Mouse (Mus musculus) ES-E14 (cell line): Measurements from ENCODE around the gene Wnt3a. TPM values are rescaled to one million over a fixed set of nuclear protein-coding genes. Genes with fewer than 3 reads are reported as not detected.
A peak's percentile ranks its signal among the peaks of the same experiment; 100 is the strongest.

Source experiments
- DNase-seq: peaks from one replicate; pipeline ENCODE4 v3.0.0-alpha.2; 2013; ENCODE audit warnings: low read depth, low spot score
- H3K27ac ChIP-seq: 2 replicates; pipeline ENCODE4 v1.5.1; 2012; ENCODE audit warnings: low read depth, mild to moderate bottlenecking, low read length, moderate library complexity, mixed read lengths; ENCODE audit not compliant: poor library complexity, insufficient read depth, severe bottlenecking
- H3K36me3 ChIP-seq: 2 replicates; pipeline ENCODE4 v1.6.1; 2012; ENCODE audit warnings: mild to moderate bottlenecking, low read length, moderate library complexity, mixed read lengths; ENCODE audit not compliant: control insufficient read depth, poor library complexity, insufficient read depth, severe bottlenecking
- H3K4me1 ChIP-seq, 2 experiments: fragments of 150-350 bp in 1 of 2; sonication (generic) in 1 of 2; 2 replicates each; pipeline ENCODE4 v1.6.1; 2012; ENCODE audit warnings: low read length in 2 of 2, mild to moderate bottlenecking in 1 of 2, mixed read lengths in 1 of 2; ENCODE audit not compliant: control insufficient read depth in 2 of 2, insufficient read depth in 2 of 2, poor library complexity in 1 of 2
- H3K4me3 ChIP-seq, 2 experiments: fragments of 150-350 bp in 1 of 2; sonication (generic) in 1 of 2; 2 replicates each; pipeline ENCODE4 v1.5.1; 2012; ENCODE audit warnings: low read length in 2 of 2, low read depth in 1 of 2, mild to moderate bottlenecking in 1 of 2, mixed read lengths in 1 of 2; ENCODE audit not compliant: insufficient read depth in 1 of 2, poor library complexity in 1 of 2, severe bottlenecking in 1 of 2
- H3K9ac ChIP-seq: 2 replicates; pipeline ENCODE4 v1.6.1; 2012; ENCODE audit warnings: low read depth, mild to moderate bottlenecking, low read length, mixed read lengths; ENCODE audit not compliant: poor library complexity, insufficient read depth, severe bottlenecking
- H3K9me3 ChIP-seq: fragments of 150-350 bp; sonication (generic); 2 replicates; pipeline ENCODE4 v1.6.1; 2012; ENCODE audit warnings: low read depth, mild to moderate bottlenecking, low read length; ENCODE audit not compliant: control insufficient read depth, insufficient read depth
- CHD2 ChIP-seq: IDR thresholded peaks from 2 replicates; pipeline ENCODE4 v1.6.1; 2014; ENCODE audit warnings: mild to moderate bottlenecking, low read depth, low read length, inconsistent platforms
- HCFC1 ChIP-seq: IDR thresholded peaks from 2 replicates; pipeline ENCODE4 v1.6.1; 2012; ENCODE audit warnings: low read length, inconsistent platforms, borderline replicate concordance; ENCODE audit not compliant: insufficient read depth
- MAFK ChIP-seq: IDR thresholded peaks from 2 replicates; pipeline ENCODE4 v1.6.1; 2014; ENCODE audit warnings: mild to moderate bottlenecking, low read depth, low read length, inconsistent platforms; ENCODE audit not compliant: insufficient read depth
- ZC3H11A ChIP-seq: IDR thresholded peaks from 2 replicates; pipeline ENCODE4 v1.6.1; 2012; ENCODE audit warnings: low read depth, mild to moderate bottlenecking, inconsistent platforms, low read length, borderline replicate concordance
- ZNF384 ChIP-seq: IDR thresholded peaks from 2 replicates; pipeline ENCODE4 v1.6.1; 2012; ENCODE audit warnings: low read depth, low read length, inconsistent platforms
- in situ Hi-C, 2 experiments: fragments of 600-800 bp; cut with MboI; formaldehyde crosslinking; loops; one replicate each; pipeline ENCODE4 v1.15.1; 2025; ENCODE audit warnings: low sequenced_read_pairs in 2 of 2, inconsistent platforms in 1 of 2; ENCODE audit not compliant: unreplicated experiment in 2 of 2
- total RNA-seq: library from RNA; depleted of rRNA; stranded (reverse); fragments of 300-350 nt; gene quantifications from 2 replicates; pipeline ENCODE4 v1.2.3, GENCODE M21; 2012; rRNA removed

The Wnt3a gene
- total RNA-seq, 1 experiment: 0.85 TPM

DNA sequence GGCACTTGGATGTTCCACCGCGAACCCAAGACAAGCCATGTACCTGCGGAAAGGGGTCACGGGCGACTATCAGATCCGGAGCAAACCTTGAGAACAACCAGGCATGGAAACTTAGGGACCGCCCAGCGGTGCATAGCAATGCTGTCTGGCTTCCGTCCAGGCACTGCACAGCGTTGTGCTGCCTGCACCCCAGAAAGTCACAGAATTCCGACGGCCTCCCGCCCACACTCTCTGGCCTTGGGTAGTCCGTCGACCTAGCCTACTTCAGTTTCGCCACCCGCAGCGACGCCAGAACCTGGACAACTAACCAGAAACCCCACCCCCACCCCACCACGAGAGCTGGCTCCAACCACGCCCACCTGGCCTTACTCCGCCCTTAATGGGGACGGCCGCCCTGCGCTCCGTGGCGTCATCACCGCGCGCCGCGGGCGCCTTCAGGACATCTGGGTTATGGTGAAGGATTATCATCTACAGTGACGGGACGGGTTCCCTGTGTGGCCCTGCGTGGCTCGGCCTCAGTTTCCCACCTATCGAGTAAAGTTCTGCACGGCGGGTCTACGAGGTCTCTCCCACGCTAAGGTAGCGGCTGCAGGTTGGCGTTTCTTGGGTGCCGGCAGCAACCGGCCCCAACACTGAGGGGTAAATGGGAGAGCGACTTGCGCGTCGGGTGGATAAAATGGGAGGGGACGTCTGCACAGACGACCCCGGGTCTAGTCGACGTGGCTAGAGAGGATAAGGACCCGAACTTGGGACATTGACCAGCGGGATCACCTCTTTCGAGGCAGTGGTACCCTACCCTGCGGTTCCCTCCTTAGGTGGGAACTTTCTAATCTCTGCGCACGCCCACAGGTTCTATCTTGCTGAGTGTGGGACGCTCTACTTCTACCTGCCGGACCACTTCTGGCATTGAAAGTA lies 88.2 kb downstream of the Wnt3a start, which contains the start of gene Mrpl55:
TSS of gene Mrpl55 (plus strand) at position 406 of the 915 bp plus-strand sequence.
- Histone ChIP-seq H3K4me1 (peaks cover 0 to 2% of the 10 kb centered on the region in 2 experiments; a peak in 1 of 4 replicates), H3K27ac (no peak within 1 kb of the TSS), H3K4me3 (peak within 1 kb of the TSS; percentile 67 to 84), H3K36me3 (peaks cover 10% of the 10 kb centered on the region), H3K9me3 (no peaks in the 10 kb centered on the region), H3K9ac (peak within 1 kb of the TSS; percentile 74)
- TF ChIP-seq HCFC1 (peak; percentile 60; the same call in 1 of the 2 replicates), ZNF384 (no peak), MAFK (no peak)
- in situ Hi-C loops: no loop called here
- DNase-seq: peak; percentile 69

DNA sequence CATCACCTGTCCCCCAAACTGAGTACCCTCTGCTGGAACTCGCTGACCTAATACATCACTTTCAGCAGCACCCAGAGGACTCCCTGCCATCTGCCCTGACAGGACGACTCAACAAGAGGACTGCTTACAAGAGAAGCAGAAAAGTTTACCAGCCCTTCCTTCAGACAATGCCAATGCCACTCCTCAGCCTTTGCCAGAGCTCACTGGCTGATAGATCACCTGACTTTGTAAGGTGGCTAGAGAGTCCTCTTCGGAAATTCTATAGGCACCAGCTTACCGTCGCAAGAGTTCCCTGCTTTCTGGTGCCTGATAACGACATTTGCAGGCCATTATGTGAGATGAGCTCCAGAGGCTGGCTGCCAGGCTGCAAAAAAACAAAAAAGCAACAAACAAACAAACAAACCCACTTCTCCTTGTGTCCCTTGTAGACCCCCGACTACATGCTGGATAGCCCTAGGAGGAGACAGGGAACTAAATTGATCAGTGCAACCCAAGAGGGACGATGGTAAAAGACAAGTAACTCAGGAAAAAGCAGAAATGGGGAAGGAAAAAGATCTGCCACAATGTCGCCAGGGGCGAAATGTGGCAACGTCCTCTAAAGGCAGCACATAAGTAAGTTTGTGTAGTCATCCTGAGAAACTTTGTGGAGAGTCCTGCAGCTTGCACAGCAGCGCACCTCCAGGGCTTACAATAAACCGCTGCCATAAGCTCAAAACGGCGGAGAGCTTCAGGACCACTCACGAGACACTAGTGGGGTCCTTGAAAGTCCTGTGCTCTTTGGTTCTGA lies 89.1 kb downstream of the Wnt3a start:
- in situ Hi-C loops: no loop called here
- TF ChIP-seq HCFC1: no peak
- TF ChIP-seq MAFK: no peak
- no peak for TF ChIP-seq CHD2
- no peak for TF ChIP-seq ZC3H11A
- no peak for TF ChIP-seq ZNF384
- Histone ChIP-seq H3K4me1 (peaks cover 0 to 2% of the 10 kb centered on the region in 2 experiments; a peak in 1 of 4 replicates), H3K4me3 (peak overlapping the region; percentile 67 to 84), H3K9me3 (no peaks in the 10 kb centered on the region), H3K36me3 (peaks cover 10% of the 10 kb centered on the region), H3K9ac (peak overlapping the region; percentile 59), H3K27ac (no peak overlapping the region)
- DNase-seq: no peak

Other genes with a start within 250 kb of the Wnt3a start
- gene Obscn, start 154.3 kb downstream of the Wnt3a start, total RNA-seq: 0.36 and 0.58 TPM in 2 replicates
- gene Iba57, start 127.0 kb downstream of the Wnt3a start, total RNA-seq: 3.2 and 4.7 TPM in 2 replicates
- gene Gjc2, start 107.5 kb downstream of the Wnt3a start, total RNA-seq: 0.26 TPM in 1 of 2 replicates, not detected in the other
- 188 and 238 TPM in 2 replicates for gene Guk1, start 98.5 kb downstream of the Wnt3a start, total RNA-seq
- 66.4 TPM in 2 replicates for gene Mrpl55, start 88.3 kb downstream of the Wnt3a start, total RNA-seq
- 14.4 and 15.5 TPM in 2 replicates for gene 2310033P09Rik, start 82.4 kb downstream of the Wnt3a start, total RNA-seq
- gene Arf1, start 62.5 kb downstream of the Wnt3a start, total RNA-seq: 277 and 347 TPM in 2 replicates
- 3.0 and 5.8 TPM in 2 replicates for gene Wnt9a, start 16.2 kb upstream of the Wnt3a start, total RNA-seq
- gene Prss38, start 84.9 kb upstream of the Wnt3a start, total RNA-seq: 0.53 and 1.5 TPM in 2 replicates
- gene Jmjd4, start 159.3 kb upstream of the Wnt3a start, total RNA-seq: 14.1 and 14.7 TPM in 2 replicates
- 44.3 and 60.5 TPM in 2 replicates for gene Snap47, start 160.4 kb upstream of the Wnt3a start, total RNA-seq
- 4.8 and 5.9 TPM in 2 replicates for gene Zfp867, start 181.7 kb upstream of the Wnt3a start, total RNA-seq
- 22.5 and 22.6 TPM in 2 replicates for gene Zkscan17, start 236.0 kb upstream of the Wnt3a start, total RNA-seq